15 mouse cellular contexts compared by ENCODE assay signal in genomic region chr8:93273321-93273720, GRCm38 (mm10). TPM values are rescaled to one million over a fixed set of nuclear protein-coding genes. Genes with fewer than 3 reads are reported as not detected.
DNase-seq lines count a peak whose midpoint lies in the region; ATAC-seq and TF ChIP-seq lines count a peak whose summit lies in the region.
"Had no signal": no experiment of that assay in that cellular context is flagged by ENCODE, and none has a peak within 500 bp of the region (broad histone marks: within the 10 kb centered on the region; RNA-seq: fewer than 3 reads in every experiment).

No protein-coding gene starts in this region.

- H3K4me2 ChIP-seq in forebrain, postnatal 0 days (ENCODE audit: low read depth) = no peak overlapping the region
- H3K4me2 ChIP-seq: embryonic facial prominence, embryonic 13.5 days; forebrain, embryonic 15.5 days; heart, embryonic 13.5 days; hindbrain, embryonic 15.5 days; limb, embryonic 12.5 days had no signal

- no peak for ATAC-seq in forebrain, postnatal 0 days
- ATAC-seq: forebrain, embryonic 15.5 days had no signal

- no peaks in the 10 kb centered on the region for H3K36me3 ChIP-seq in forebrain, postnatal 0 days (ENCODE audit: insufficient read depth)
- H3K36me3 ChIP-seq: embryonic facial prominence, embryonic 13.5 days; forebrain, embryonic 15.5 days; heart, embryonic 13.5 days; hindbrain, embryonic 15.5 days; limb, embryonic 12.5 days had no signal

- H3K9me3 ChIP-seq in forebrain, postnatal 0 days (ENCODE audit: low read length) = no peaks in the 10 kb centered on the region
- H3K9me3 ChIP-seq: embryonic facial prominence, embryonic 13.5 days; forebrain, embryonic 15.5 days; heart, embryonic 13.5 days; hindbrain, embryonic 15.5 days; limb, embryonic 12.5 days had no signal

- no peak overlapping the region for H3K4me3 ChIP-seq in forebrain, postnatal 0 days (ENCODE audit: low read depth, low read length)
- H3K4me3 ChIP-seq: embryonic facial prominence, embryonic 13.5 days; forebrain, embryonic 15.5 days; heart, embryonic 13.5 days; hindbrain, embryonic 15.5 days; limb, embryonic 12.5 days had no signal

- H3K27me3 ChIP-seq in forebrain, postnatal 0 days (ENCODE audit: insufficient read depth, low read length) = no peaks in the 10 kb centered on the region
- H3K27me3 ChIP-seq: embryonic facial prominence, embryonic 13.5 days; forebrain, embryonic 15.5 days; heart, embryonic 13.5 days; hindbrain, embryonic 15.5 days; limb, embryonic 12.5 days had no signal

- no peaks in the 10 kb centered on the region for H3K4me1 ChIP-seq in forebrain, postnatal 0 days (ENCODE audit: insufficient read depth)
- H3K4me1 ChIP-seq: embryonic facial prominence, embryonic 13.5 days; forebrain, embryonic 15.5 days; heart, embryonic 13.5 days; hindbrain, embryonic 15.5 days; limb, embryonic 12.5 days had no signal

- H3K9ac ChIP-seq in forebrain, postnatal 0 days = no peak overlapping the region
- H3K9ac ChIP-seq: embryonic facial prominence, embryonic 13.5 days; forebrain, embryonic 15.5 days; heart, embryonic 13.5 days; hindbrain, embryonic 15.5 days; limb, embryonic 12.5 days had no signal

- DNase-seq in kidney, postnatal 14 days = peak; percentile 6
- DNase-seq in kidney, adult 18-20 months = no peak
- peak; percentile 30 for DNase-seq in NIH3T3 (ENCODE audit: low read depth)
- peak; percentile 87 for DNase-seq in brain, adult 2 months (ENCODE audit: low read depth, low spot score)
- peak; percentile 5 to 12 for DNase-seq in layer of hippocampus, postnatal 36 days
- DNase-seq in cerebellum, adult 18-20 months = no peak
- DNase-seq in forebrain, postnatal 0 days = no peak
- DNase-seq: cerebellum, adult 8-10 months; lung, postnatal 4 days had no signal

- TF ChIP-seq CTCF in forebrain, postnatal 0 days (IDR thresholded peaks at IDR 0.05; ENCODE audit: low read depth) = no peak

- no peak overlapping the region for H3K27ac ChIP-seq in forebrain, postnatal 0 days (ENCODE audit: low read depth, low read length)
- H3K27ac ChIP-seq: embryonic facial prominence, embryonic 13.5 days; forebrain, embryonic 15.5 days; heart, embryonic 13.5 days; hindbrain, embryonic 15.5 days; limb, embryonic 12.5 days had no signal

- WGBS in forebrain, postnatal 0 days = 74% methylated on average over 3 of the region's 3 CpGs

RNA-seq across cellular contexts. Expression of gene Ces1f, which starts 6.2 kb away (rescaled TPM):
- not detected for total RNA-seq in layer of hippocampus, postnatal 36 days (2021)
- total RNA-seq in forebrain, postnatal 0 days (2014; rRNA removed) = not detected in 2 replicates
- polyA plus RNA-seq in forebrain, postnatal 0 days (2015; fragmentation: Nextera tagmentation; extraction: Ambion mirVana) = not detected in 2 replicates
- polyA plus RNA-seq: embryonic facial prominence, embryonic 13.5 days; forebrain, embryonic 15.5 days; hindbrain, embryonic 15.5 days; limb, embryonic 12.5 days; stomach, embryonic 14.5 days had no signal

RNA-seq across cellular contexts. Expression of gene Ces1e, which starts 43.9 kb away (rescaled TPM):
- total RNA-seq in layer of hippocampus, postnatal 36 days (2021) = not detected
- not detected in 2 replicates for total RNA-seq in forebrain, postnatal 0 days (2014; rRNA removed)
- not detected in 2 replicates for polyA plus RNA-seq in forebrain, postnatal 0 days (2015; fragmentation: Nextera tagmentation; extraction: Ambion mirVana)
- polyA plus RNA-seq: embryonic facial prominence, embryonic 13.5 days; forebrain, embryonic 15.5 days; heart, embryonic 13.5 days; hindbrain, embryonic 15.5 days; limb, embryonic 12.5 days had no signal

Comparison
In these comparisons a context has a peak if more than half of its experiments do, and no peak if none do; other contexts are left out.
1. DNase-seq: peak in kidney, postnatal 14 days (single experiment), NIH3T3 (single experiment), brain, adult 2 months (single experiment) and layer of hippocampus, postnatal 36 days (2 of 2); none in kidney, adult 18-20 months (single experiment), cerebellum, adult 18-20 months (0 of 2) and forebrain, postnatal 0 days (single experiment).